Mouse (Mus musculus): ENCODE results near the gene Fmnl2. TPM values are rescaled to one million over a fixed set of nuclear protein-coding genes. Genes with fewer than 3 reads are reported as not detected.

Gene Fmnl2
- 6.4 and 9.5 TPM in 2 replicates for polyA plus RNA-seq (2012; rRNA removed)

DNA sequence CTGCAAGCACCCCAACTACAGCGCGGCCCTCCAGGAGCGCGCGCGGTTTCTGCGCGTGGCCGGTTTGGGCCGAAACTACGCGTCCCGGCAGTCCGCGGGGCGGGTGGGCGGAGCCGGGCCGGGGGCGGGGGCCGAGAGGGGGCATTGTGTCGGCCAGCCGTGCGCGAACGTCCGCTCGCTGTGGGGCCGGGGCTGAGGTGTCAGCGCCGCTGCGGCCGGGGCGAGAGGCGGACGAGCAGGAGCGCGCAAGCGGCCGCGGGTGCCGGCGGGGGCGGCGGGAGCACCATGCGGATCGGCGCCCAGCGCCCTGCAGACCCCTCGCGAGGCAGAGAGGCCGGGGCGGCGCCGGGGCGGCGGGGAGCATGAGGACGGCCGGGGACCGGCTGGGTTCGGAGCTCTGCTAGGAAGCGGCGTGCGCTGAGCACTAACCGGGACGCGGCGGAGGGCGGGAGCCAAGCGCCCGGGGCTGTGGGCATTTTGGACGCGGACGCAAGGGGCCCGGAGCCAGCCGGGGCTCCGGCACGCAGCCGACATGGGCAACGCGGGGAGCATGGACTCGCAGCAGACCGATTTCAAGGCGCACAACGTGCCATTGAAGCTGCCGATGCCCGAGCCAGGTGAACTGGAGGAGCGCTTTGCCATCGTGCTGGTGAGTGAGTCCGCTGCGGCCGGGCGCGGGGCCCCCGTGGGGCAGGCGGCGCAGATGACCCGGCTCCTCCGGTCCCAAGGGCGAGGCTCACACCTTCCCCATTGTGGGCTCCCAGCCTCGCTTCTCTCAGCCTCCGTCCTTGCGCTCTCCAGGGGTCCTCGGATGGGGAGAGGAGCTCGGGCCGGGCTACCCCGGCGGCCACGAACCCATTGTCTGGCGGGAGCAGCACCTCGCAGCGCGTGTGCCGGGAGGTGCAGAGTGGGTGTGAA is at the start of gene Fmnl2:
Fmnl2 (plus strand) TSS at position 250 of the 918 bp plus-strand sequence.

Other genes starting within 250 kb of the Fmnl2 start
- gene Cacnb4, start 181.0 kb upstream of the Fmnl2 start, polyA plus RNA-seq (2012; rRNA removed) = 0.16 and 0.23 TPM in 2 replicates
- gene Stam2, start 115.6 kb upstream of the Fmnl2 start, polyA plus RNA-seq (2012; rRNA removed) = 9.6 and 10.8 TPM in 2 replicates

Data from ovary, adult 2 months (tissue).